Mouse (Mus musculus): ENCODE results near the gene Egfl6. TPM values are rescaled to one million over a fixed set of nuclear protein-coding genes. Genes with fewer than 3 reads are reported as not detected.

The Egfl6 gene
- polyA plus RNA-seq, 1 experiment = not detected

DNA sequence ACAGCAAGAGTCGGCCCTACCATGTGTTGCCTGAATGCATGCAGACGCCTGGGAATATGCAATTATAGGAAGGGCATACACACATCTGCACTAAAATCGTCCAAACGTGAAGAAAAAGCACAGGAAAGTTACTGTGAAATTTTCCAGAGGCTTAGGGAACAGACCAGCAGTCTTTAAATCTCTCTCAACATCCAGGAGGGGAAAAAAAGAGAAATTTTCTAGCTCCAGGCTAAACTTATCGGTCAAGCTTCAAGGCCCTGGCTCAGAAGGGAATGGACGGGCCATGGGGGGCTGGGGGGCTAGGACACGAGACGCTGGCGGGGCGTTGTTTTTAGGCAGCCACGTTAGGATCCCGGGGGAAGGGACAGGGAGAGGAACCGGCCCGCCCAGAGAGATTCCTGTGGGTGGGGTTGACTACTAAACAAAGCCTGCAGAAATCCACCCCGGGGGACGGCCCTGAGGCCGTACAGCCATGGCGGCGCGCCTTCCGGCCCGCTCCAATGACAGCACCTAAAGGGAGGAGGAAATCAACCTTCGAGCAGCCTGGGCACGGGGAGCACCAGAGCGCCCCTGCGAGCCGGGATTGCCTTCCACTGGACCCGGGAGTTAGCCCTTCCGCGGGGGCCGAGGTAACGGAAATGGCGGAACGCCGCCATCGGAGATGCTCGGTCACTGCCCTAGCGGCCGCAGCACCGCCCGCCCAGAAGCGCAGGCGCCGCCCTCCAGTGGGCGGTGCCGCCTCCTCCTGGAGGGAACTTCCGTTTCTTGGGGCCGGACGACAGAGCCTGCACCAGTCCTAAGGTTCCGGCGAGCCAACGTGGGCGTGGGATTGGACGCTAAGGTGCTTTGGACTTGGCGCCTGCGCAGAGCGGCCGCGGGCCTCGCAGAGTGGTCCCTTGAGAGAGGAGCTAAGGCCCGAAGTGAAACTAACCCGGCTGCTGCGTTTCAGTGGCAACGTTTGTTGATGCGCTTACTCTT, 75.5 kb downstream of the Egfl6 start:
- 11% methylated on average over 63 of the region's 65 CpGs for WGBS
- peak overlapping the region; percentile 91 for H3K4me3 ChIP-seq (ENCODE audit: insufficient read depth, low read depth, low read length)
- TF ChIP-seq CTCF (IDR thresholded peaks at IDR 0.05; ENCODE audit: insufficient read depth, low read depth, low read length) (no peak), POLR2A (IDR thresholded peaks at IDR 0.05; ENCODE audit: insufficient read depth, low read depth, low read length) (peak; percentile 69; the same call in 1 of the 2 replicates)

DNA sequence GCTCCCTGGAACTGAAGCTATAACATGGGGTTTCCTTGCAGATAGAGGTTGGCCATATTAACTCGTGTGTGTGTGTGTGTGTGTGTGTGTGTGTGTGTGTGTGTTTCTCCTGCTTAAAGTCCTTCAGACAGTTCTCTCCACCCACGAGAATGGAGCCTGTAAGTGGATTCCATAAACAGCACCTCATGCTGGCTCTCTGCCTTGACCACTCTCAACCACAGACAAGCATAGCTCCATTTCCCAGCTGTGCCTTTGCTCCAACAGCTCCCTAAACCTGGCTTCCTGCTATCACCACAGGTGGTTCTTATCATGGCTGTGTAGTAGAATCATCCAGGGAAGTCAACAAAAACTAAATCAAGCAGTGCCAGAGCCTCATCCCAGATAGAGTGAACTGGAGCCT, 81.1 kb downstream of the Egfl6 start:
- WGBS = 68% methylated on average over 2 of the region's 2 CpGs
- Histone ChIP-seq H3K4me3 (ENCODE audit: insufficient read depth, low read depth, low read length) (no peak overlapping the region), H3K27ac (ENCODE audit: insufficient read depth, low read depth, low read length) (no peak overlapping the region), H3K4me1 (ENCODE audit: control insufficient read depth, insufficient read depth, low read length) (no peaks in the 10 kb centered on the region)
- TF ChIP-seq CTCF (IDR thresholded peaks at IDR 0.05; ENCODE audit: insufficient read depth, low read depth, low read length) = no peak
- TF ChIP-seq POLR2A (IDR thresholded peaks at IDR 0.05; ENCODE audit: insufficient read depth, low read depth, low read length) = no peak

More for the DNA sequence above, 75.5 kb downstream of the Egfl6 start:
- Histone ChIP-seq H3K4me1 (ENCODE audit: control insufficient read depth, insufficient read depth, low read length) (no peaks in the 10 kb centered on the region), H3K27ac (ENCODE audit: insufficient read depth, low read depth, low read length) (peak overlapping the region; percentile 99)

DNA sequence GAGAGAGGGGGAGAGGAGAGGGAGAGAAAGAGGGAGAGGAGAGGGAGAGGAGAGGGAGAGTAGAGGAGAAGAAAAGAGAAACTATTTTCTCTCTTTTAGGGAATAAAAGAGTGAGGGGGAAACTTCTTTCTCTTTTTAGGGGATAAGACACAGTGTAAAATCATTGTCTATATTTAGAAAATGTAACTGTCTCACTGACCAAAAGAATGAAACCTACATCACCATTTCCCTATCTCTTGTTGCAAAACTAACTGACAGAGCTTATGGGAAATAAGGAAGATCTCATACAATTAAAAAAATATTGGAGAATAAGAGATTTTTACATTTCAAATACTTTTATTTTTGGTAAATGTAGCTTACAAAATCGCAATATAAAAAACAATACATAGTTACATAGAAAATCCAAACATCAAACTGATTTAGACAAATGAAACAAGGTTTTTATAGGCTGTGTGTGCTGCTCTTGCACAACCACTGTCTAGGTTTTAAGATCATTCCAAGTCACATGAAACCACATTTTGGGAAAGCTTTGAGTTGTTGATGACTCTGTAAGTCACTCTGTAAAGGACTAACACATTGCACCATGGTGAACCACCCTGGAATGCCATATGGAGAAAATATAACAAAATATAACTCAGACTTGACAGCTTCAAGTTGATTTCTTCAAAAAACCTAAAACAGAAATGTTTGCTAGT, 85.9 kb downstream of the Egfl6 start:
- Histone ChIP-seq H3K27ac (ENCODE audit: insufficient read depth, low read depth, low read length) (no peak overlapping the region), H3K4me1 (ENCODE audit: control insufficient read depth, insufficient read depth, low read length) (no peaks in the 10 kb centered on the region), H3K4me3 (ENCODE audit: insufficient read depth, low read depth, low read length) (no peak overlapping the region)
- TF ChIP-seq CTCF (IDR thresholded peaks at IDR 0.05; ENCODE audit: insufficient read depth, low read depth, low read length) (no peak), POLR2A (IDR thresholded peaks at IDR 0.05; ENCODE audit: insufficient read depth, low read depth, low read length) (no peak)
- 92% methylated on average over 1 of the region's 1 CpGs for WGBS

GRCm38 (mm10) chrX:166497771-166498170, 87.7 kb downstream of the Egfl6 start:
- TF ChIP-seq CTCF (IDR thresholded peaks at IDR 0.05; ENCODE audit: insufficient read depth, low read depth, low read length) (no peak), POLR2A (IDR thresholded peaks at IDR 0.05; ENCODE audit: insufficient read depth, low read depth, low read length) (no peak)
- no peak overlapping the region for H3K27ac ChIP-seq (ENCODE audit: insufficient read depth, low read depth, low read length)
- no peak overlapping the region for H3K4me3 ChIP-seq (ENCODE audit: insufficient read depth, low read depth, low read length)
- 38% methylated on average over 4 of the region's 4 CpGs for WGBS
- no peaks in the 10 kb centered on the region for H3K4me1 ChIP-seq (ENCODE audit: control insufficient read depth, insufficient read depth, low read length)

GRCm38 (mm10) chrX:166495052-166495451, 90.5 kb downstream of the Egfl6 start:
- Histone ChIP-seq H3K27ac (ENCODE audit: insufficient read depth, low read depth, low read length) (no peak overlapping the region), H3K4me1 (ENCODE audit: control insufficient read depth, insufficient read depth, low read length) (no peaks in the 10 kb centered on the region), H3K4me3 (ENCODE audit: insufficient read depth, low read depth, low read length) (no peak overlapping the region)
- TF ChIP-seq CTCF (IDR thresholded peaks at IDR 0.05; ENCODE audit: insufficient read depth, low read depth, low read length) (no peak), POLR2A (IDR thresholded peaks at IDR 0.05; ENCODE audit: insufficient read depth, low read depth, low read length) (no peak)
- 81% methylated on average over 2 of the region's 2 CpGs for WGBS

DNA sequence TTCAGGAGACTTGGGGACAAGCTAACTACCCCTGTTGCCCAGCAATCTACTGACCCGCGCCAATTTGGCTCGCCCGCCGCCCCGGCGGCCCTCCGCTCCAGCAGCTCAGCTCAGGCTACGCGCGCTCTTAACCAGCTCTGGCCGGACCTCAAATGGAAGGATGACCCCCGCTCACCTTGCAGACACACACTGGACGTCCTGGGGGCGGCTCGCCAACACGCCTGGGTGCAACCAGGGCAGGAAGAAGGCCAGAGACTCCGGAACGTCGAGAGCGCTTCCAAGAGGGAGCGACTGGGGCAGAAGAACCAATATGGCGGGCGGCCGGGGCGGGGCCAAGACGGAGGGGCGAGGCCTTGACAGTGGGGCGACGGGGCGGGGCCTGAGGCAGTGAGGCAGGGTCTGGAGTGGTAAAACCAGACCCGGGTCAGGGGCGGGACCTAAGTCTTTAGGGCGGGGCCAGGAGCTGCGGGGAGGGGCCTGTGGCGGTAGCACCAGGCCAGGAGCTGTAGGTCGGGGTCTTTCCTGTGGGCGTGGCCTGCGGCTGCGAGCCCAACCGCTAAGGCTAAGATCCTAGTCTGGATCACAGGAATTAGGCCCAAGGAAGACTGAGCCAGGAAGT, 106.0 kb downstream of the Egfl6 start, which contains the start of gene Rab9:
Gene Rab9, minus strand, starts transcription at position 503 of the 619 bp plus-strand sequence.
- WGBS = 21% methylated on average over 41 of the region's 41 CpGs
- peak within 1 kb of the TSS; percentile 87 for H3K27ac ChIP-seq (ENCODE audit: insufficient read depth, low read depth, low read length)
- no peaks in the 10 kb centered on the region for H3K4me1 ChIP-seq (ENCODE audit: control insufficient read depth, insufficient read depth, low read length)
- peak within 1 kb of the TSS; percentile 98 for H3K4me3 ChIP-seq (ENCODE audit: insufficient read depth, low read depth, low read length)
- TF ChIP-seq POLR2A (IDR thresholded peaks at IDR 0.05; ENCODE audit: insufficient read depth, low read depth, low read length) (peak; percentile 68), CTCF (IDR thresholded peaks at IDR 0.05; ENCODE audit: insufficient read depth, low read depth, low read length) (no peak)

- TF ChIP-seq POLR2A (IDR thresholded peaks at IDR 0.05; ENCODE audit: insufficient read depth, low read depth, low read length) (no peak), CTCF (IDR thresholded peaks at IDR 0.05; ENCODE audit: insufficient read depth, low read depth, low read length) (no peak)
- Histone ChIP-seq H3K27ac (ENCODE audit: insufficient read depth, low read depth, low read length) (peak overlapping the region; percentile 87; the same call in 1 of the 2 replicates), H3K4me3 (ENCODE audit: insufficient read depth, low read depth, low read length) (peak overlapping the region; percentile 98), H3K4me1 (ENCODE audit: control insufficient read depth, insufficient read depth, low read length) (no peaks in the 10 kb centered on the region)
- 25% methylated on average over 28 of the region's 28 CpGs for WGBS
Measured at GRCm38 (mm10) chrX:166478631-166479364, 106.7 kb downstream of the Egfl6 start.

- Histone ChIP-seq H3K4me1 (ENCODE audit: control insufficient read depth, insufficient read depth, low read length) (no peaks in the 10 kb centered on the region), H3K4me3 (ENCODE audit: insufficient read depth, low read depth, low read length) (no peak overlapping the region), H3K27ac (ENCODE audit: insufficient read depth, low read depth, low read length) (no peak overlapping the region)
- TF ChIP-seq POLR2A (IDR thresholded peaks at IDR 0.05; ENCODE audit: insufficient read depth, low read depth, low read length) (no peak), CTCF (IDR thresholded peaks at IDR 0.05; ENCODE audit: insufficient read depth, low read depth, low read length) (no peak)
- WGBS = 26% methylated on average over 6 of the region's 6 CpGs
Measured at GRCm38 (mm10) chrX:166477393-166477792, 108.1 kb downstream of the Egfl6 start.

Other genes starting within 250 kb of the Egfl6 start
- not detected in 2 replicates for gene Trappc2, start 145.1 kb downstream of the Egfl6 start, polyA plus RNA-seq (2012; ENCODE audit: insufficient read depth, insufficient read length, low replicate concordance, missing spikeins)
- not detected in 2 replicates for gene Ofd1, start 145.0 kb downstream of the Egfl6 start, polyA plus RNA-seq (2012; ENCODE audit: insufficient read depth, insufficient read length, low replicate concordance, missing spikeins)
- gene Rab9, start 105.9 kb downstream of the Egfl6 start, polyA plus RNA-seq (2012; ENCODE audit: insufficient read depth, insufficient read length, low replicate concordance, missing spikeins) = not detected in 2 replicates
- gene Tceanc, start 67.2 kb downstream of the Egfl6 start, polyA plus RNA-seq (2012; ENCODE audit: insufficient read depth, insufficient read length, low replicate concordance, missing spikeins) = not detected in 2 replicates